Mouse (Mus musculus) thymus, adult 2 months (tissue): ENCODE data around the gene Mpzl1.

ENCODE experiments used
- CTCF ChIP-seq: fragments of 200-500 bp; IDR thresholded peaks from 2 replicates; pipeline ENCODE4 v1.5.1; 2012; ENCODE audit warnings: mild to moderate bottlenecking, control low read depth, low read length, moderate library complexity, borderline replicate concordance; ENCODE audit not compliant: control insufficient read depth, poor library complexity, insufficient read depth; ENCODE audit errors: extremely low read depth
- POLR2A ChIP-seq: fragments of 200-500 bp; IDR thresholded peaks from 2 replicates; pipeline ENCODE4 v1.6.1; 2012; ENCODE audit warnings: mild to moderate bottlenecking, low read length, control low read depth, moderate library complexity; ENCODE audit not compliant: control insufficient read depth, poor library complexity, insufficient read depth; ENCODE audit errors: extremely low read depth

DNA sequence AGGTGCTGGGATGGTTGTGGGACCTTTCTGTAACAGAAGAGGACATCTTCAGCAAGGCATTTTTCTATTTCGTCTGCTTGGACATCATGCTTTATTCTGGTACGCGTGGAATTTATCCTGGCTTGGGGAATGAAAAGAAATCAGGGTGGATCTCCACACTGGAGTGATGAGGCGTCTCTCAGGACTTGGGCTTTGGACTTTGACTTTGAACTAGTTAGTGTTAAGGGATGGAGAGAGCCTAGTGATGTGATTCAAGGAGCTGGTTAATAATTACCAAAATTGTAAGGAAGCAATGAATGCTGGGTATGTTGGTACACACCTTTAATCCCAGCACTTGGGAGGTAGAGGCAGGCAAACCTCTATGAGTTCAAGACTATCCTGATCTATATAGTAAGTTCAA lies 69.1 kb downstream of the Mpzl1 start:
- TF ChIP-seq POLR2A = no peak
- TF ChIP-seq CTCF = no peak
